Mouse (Mus musculus) lung, postnatal 0 days (tissue): ENCODE measurements around the gene Pacrg. TPM values are rescaled to one million over a fixed set of nuclear protein-coding genes. Genes with fewer than 3 reads are reported as not detected.
A peak's percentile ranks its signal among the peaks of the same experiment; 100 is the strongest.

ENCODE experiments used
- ATAC-seq: fragments of 200-750 bp; cut with Nextera tagmentation; 2 replicates; pipeline ENCODE4 v1.8.0; 2017; ENCODE audit warnings: moderate library complexity
- DNase-seq: peaks from one replicate; pipeline ENCODE4 v3.0.0-alpha.2; 2016; ENCODE audit warnings: low spot score
- H3K27ac ChIP-seq: fragments of 300-500 bp; sonication (generic); 2 replicates; pipeline ENCODE4 v1.5.1; 2014; ENCODE audit warnings: antibody characterized with exemption, mild to moderate bottlenecking, low read length, mixed read lengths
- H3K27me3 ChIP-seq: fragments of 300-500 bp; sonication (generic); replicated peaks from 2 replicates; pipeline ENCODE4 v1.6.1; 2014; ENCODE audit warnings: low read length, mixed read lengths; ENCODE audit not compliant: insufficient read depth
- H3K36me3 ChIP-seq: fragments of 300-500 bp; sonication (generic); 2 replicates; pipeline ENCODE4 v1.6.1; 2014; ENCODE audit warnings: low read length, mixed read lengths; ENCODE audit not compliant: insufficient read depth
- H3K4me1 ChIP-seq: fragments of 300-500 bp; sonication (generic); 2 replicates; pipeline ENCODE4 v1.6.1; 2014; ENCODE audit warnings: antibody characterized with exemption, low read depth, low read length, mixed read lengths; ENCODE audit not compliant: insufficient read depth
- H3K4me2 ChIP-seq: fragments of 300-500 bp; sonication (generic); replicated peaks from 2 replicates; pipeline ENCODE4 v1.6.1; 2014; ENCODE audit warnings: low read depth, mild to moderate bottlenecking, low read length, moderate library complexity, mixed read lengths
- H3K4me3 ChIP-seq: fragments of 300-500 bp; sonication (generic); 2 replicates; pipeline ENCODE4 v1.5.1; 2014; ENCODE audit warnings: low read depth, low read length
- H3K9ac ChIP-seq: fragments of 300-500 bp; sonication (generic); replicated peaks from 2 replicates; pipeline ENCODE4 v1.6.1; 2014; ENCODE audit warnings: low read depth, mild to moderate bottlenecking
- H3K9me3 ChIP-seq: fragments of 300-500 bp; sonication (generic); 2 replicates; pipeline ENCODE4 v1.6.1; 2016; ENCODE audit warnings: low read length, mixed read lengths
- CTCF ChIP-seq: IDR thresholded peaks from 2 replicates; pipeline ENCODE4 v1.5.1; 2016; ENCODE audit warnings: antibody characterized with exemption, mild to moderate bottlenecking
- EP300 ChIP-seq: IDR thresholded peaks from 2 replicates; pipeline ENCODE4 v1.6.1; 2016; ENCODE audit warnings: antibody characterized with exemption, mild to moderate bottlenecking, control low read depth
- WGBS: fragments of 180-500 bp; shearing (Covaris S2); extraction: QIAGEN DNeasy Blood & Tissue Kit; methylation state at CpG from one replicate; pipeline ENCODE4 v1.1.7; 2014; 5-methylcytosine and 5-hydroxymethylcytosine counted together
- polyA plus RNA-seq: library from polyadenylated mRNA; unstranded; fragments of >200 nt; fragmentation: Nextera tagmentation; extraction: Ambion mirVana; gene quantifications from 2 replicates; pipeline ENCODE4 v1.2.1, GENCODE M21; 2015

Gene Pacrg
- polyA plus RNA-seq, 1 experiment from 2014 or later: 6.7 TPM

GRCm38 (mm10) chr17:10510913-10511759 is 329.0 kb downstream of the Pacrg start:
- Histone ChIP-seq H3K27me3 (no peaks in the 10 kb centered on the region), H3K9ac (no peak overlapping the region), H3K4me3 (no peak overlapping the region), H3K9me3 (no peaks in the 10 kb centered on the region), H3K4me1 (no peaks in the 10 kb centered on the region), H3K27ac (no peak overlapping the region), H3K36me3 (no peaks in the 10 kb centered on the region), H3K4me2 (no peak overlapping the region)
- WGBS: 78% methylated on average over 10 of the region's 10 CpGs
- TF ChIP-seq EP300 (no peak), CTCF (no peak)
- DNase-seq: no peak
- no peak for ATAC-seq

- H3K27me3 ChIP-seq: no peaks in the 10 kb centered on the region
- no peaks in the 10 kb centered on the region for H3K36me3 ChIP-seq
- H3K9ac ChIP-seq: no peak overlapping the region
- no peaks in the 10 kb centered on the region for H3K9me3 ChIP-seq
- H3K4me2 ChIP-seq: no peak overlapping the region
- TF ChIP-seq EP300 (no peak), CTCF (no peak)
- DNase-seq: no peak
- no peak overlapping the region for H3K27ac ChIP-seq
- WGBS: 60% methylated on average over 5 of the region's 5 CpGs
- no peak overlapping the region for H3K4me3 ChIP-seq
- no peak for ATAC-seq
- no peaks in the 10 kb centered on the region for H3K4me1 ChIP-seq
Measured at GRCm38 (mm10) chr17:10510467-10510866, 329.6 kb downstream of the Pacrg start.

DNA sequence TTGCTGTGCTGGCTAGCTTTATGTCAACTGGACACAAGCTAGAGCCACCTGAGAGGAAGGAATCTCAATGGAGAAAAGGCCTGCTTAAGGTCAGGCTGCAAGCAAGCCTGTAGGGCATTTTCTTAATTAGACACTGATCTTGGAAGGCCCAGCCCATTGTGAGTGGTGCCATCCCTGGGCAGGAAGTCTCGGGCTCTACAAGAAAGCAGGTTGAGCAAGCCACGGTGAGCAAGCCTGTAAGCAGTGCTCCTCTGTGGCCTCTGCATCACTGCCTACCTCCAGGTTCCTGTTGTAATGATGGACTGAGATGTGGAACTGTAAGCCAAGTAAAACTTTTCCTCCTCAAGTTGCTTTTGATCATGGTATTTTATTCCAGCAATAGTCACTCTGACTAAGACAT is 332.0 kb downstream of the Pacrg start:
- no peak for DNase-seq
- no peak for TF ChIP-seq EP300
- TF ChIP-seq CTCF: no peak
- no peak for ATAC-seq
- 83% methylated on average over 2 of the region's 2 CpGs for WGBS
- no peak overlapping the region for H3K4me3 ChIP-seq
- no peak overlapping the region for H3K27ac ChIP-seq
- no peak overlapping the region for H3K9ac ChIP-seq
- no peak overlapping the region for H3K4me2 ChIP-seq
- no peaks in the 10 kb centered on the region for H3K9me3 ChIP-seq
- no peaks in the 10 kb centered on the region for H3K36me3 ChIP-seq
- H3K27me3 ChIP-seq: no peaks in the 10 kb centered on the region
- H3K4me1 ChIP-seq: no peaks in the 10 kb centered on the region

DNA sequence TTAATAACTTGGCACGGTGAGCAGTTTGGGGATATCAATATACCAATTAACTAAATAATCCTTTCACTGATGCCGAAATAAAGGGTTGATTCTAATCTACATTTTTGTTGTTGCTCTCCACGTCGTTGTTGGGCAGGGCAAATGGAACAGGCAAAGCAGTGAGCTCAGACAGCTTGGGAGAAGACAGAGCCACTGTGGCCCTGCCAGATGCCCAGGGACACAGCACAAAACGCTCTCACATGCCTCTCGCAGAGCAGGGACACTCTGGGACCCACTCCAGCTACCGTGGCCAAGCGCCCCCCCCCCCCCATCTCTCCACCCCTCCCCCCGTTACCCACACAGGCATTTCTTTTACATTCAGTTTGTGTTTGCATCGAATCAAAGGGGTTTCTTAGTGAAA is 332.6 kb downstream of the Pacrg start:
- DNase-seq (no peak), ATAC-seq (no peak)
- Histone ChIP-seq H3K4me3 (no peak overlapping the region), H3K27me3 (no peaks in the 10 kb centered on the region), H3K9ac (no peak overlapping the region), H3K27ac (no peak overlapping the region), H3K4me2 (no peak overlapping the region), H3K9me3 (no peaks in the 10 kb centered on the region), H3K4me1 (no peaks in the 10 kb centered on the region), H3K36me3 (no peaks in the 10 kb centered on the region)
- TF ChIP-seq CTCF: no peak
- no peak for TF ChIP-seq EP300
- 51% methylated on average over 10 of the region's 10 CpGs for WGBS

DNA sequence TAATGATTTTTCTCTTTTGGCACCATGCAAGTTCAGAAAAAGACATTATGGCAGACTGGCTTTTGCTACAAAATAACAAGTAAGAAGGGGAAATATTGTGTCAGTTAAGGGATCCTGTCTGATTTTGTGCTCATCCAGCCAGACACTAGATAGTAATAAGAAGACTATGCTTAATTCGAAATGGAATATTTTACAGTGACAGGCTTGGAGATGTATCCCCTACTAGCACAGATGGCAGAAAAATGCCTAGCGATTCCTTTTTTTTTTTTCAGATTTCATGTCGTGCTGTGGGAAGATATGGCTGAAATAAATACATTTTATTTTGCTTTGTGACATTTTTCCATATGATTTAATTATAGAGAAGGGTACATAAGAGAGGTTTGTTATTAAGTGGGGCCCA is 333.2 kb downstream of the Pacrg start:
- Histone ChIP-seq H3K36me3 (no peaks in the 10 kb centered on the region), H3K27me3 (no peaks in the 10 kb centered on the region), H3K9ac (no peak overlapping the region), H3K4me1 (peaks cover under 1% of the 10 kb centered on the region; the same call in 1 of the 2 replicates), H3K27ac (no peak overlapping the region), H3K4me3 (no peak overlapping the region), H3K9me3 (no peaks in the 10 kb centered on the region), H3K4me2 (no peak overlapping the region)
- WGBS: 75% methylated on average over 3 of the region's 3 CpGs
- ATAC-seq (no peak), DNase-seq (no peak)
- TF ChIP-seq CTCF (no peak), EP300 (no peak)

- H3K4me3 ChIP-seq: no peak overlapping the region
- H3K27ac ChIP-seq: peak overlapping the region; percentile 81
- H3K9ac ChIP-seq: no peak overlapping the region
- TF ChIP-seq EP300 (peak; percentile 30; the same call in 1 of the 2 replicates), CTCF (no peak)
- 74% methylated on average over 2 of the region's 2 CpGs for WGBS
- no peaks in the 10 kb centered on the region for H3K36me3 ChIP-seq
- H3K27me3 ChIP-seq: no peaks in the 10 kb centered on the region
- H3K9me3 ChIP-seq: no peaks in the 10 kb centered on the region
- DNase-seq (peak; percentile 43), ATAC-seq (peak; percentile 70)
- no peak overlapping the region; the same call in 1 of the 2 replicates for H3K4me2 ChIP-seq
- peaks cover 3% of the 10 kb centered on the region; the same call in 1 of the 2 replicates for H3K4me1 ChIP-seq
Measured at GRCm38 (mm10) chr17:10501439-10501838, 338.7 kb downstream of the Pacrg start.
